Mouse (Mus musculus) E14TG2a.4 (cell line): ENCODE data around the gene Dcaf11.

Experiments
- CTCF ChIP-seq: conservative IDR thresholded peaks from 2 replicates; pipeline ENCODE4 v1.5.1; 2014; ENCODE audit warnings: low read length
- NANOG ChIP-seq: IDR thresholded peaks from 2 replicates; pipeline ENCODE4 v1.6.1; 2014; ENCODE audit warnings: borderline replicate concordance, low read length, mixed read lengths
- POU5F1 ChIP-seq: IDR thresholded peaks from 2 replicates; pipeline ENCODE4 v1.6.1; 2014; ENCODE audit warnings: low read length, borderline replicate concordance

GRCm38 (mm10) chr14:55578668-55579269, 19.0 kb downstream of the Dcaf11 start:
- TF ChIP-seq CTCF: no peak
- TF ChIP-seq POU5F1: no peak
- no peak for TF ChIP-seq NANOG
